Comparison of ENCODE assay signal across 16 mouse cellular contexts in genomic region chr2:33014877-33015276, GRCm38 (mm10). TPM values are rescaled to one million over a fixed set of nuclear protein-coding genes. Genes with fewer than 3 reads are reported as not detected.
DNase-seq lines count a peak whose midpoint lies in the region; ATAC-seq lines count a peak whose summit lies in the region.
"Had no signal": no experiment of that assay in that cellular context is flagged by ENCODE, and none has a peak within 500 bp of the region (broad histone marks: within the 10 kb centered on the region; RNA-seq: fewer than 3 reads in every experiment).

No protein-coding gene starts in this region.

- no peak overlapping the region for H3K27ac ChIP-seq in forebrain, embryonic 14.5 days (ENCODE audit: low read depth, low read length)
- no peak overlapping the region for H3K27ac ChIP-seq in forebrain, embryonic 10.5 days
- H3K27ac ChIP-seq in midbrain, embryonic 11.5 days (ENCODE audit: low read depth, low read length) = no peak overlapping the region
- no peak overlapping the region for H3K27ac ChIP-seq in midbrain, embryonic 15.5 days
- no peak overlapping the region for H3K27ac ChIP-seq in kidney, embryonic 16.5 days (ENCODE audit: low read length)
- H3K27ac ChIP-seq: liver, embryonic 12.5 days; neural tube, embryonic 15.5 days had no signal

- peak; percentile 62; the same call in 1 of the 2 replicates for ATAC-seq in forebrain, embryonic 14.5 days
- 0 out of 2 replicates have a peak, but pooled peaks have one; percentile 33 for ATAC-seq in midbrain, embryonic 11.5 days (ENCODE audit: low FRiP score)
- ATAC-seq in midbrain, embryonic 15.5 days (replicated peaks) = no peak
- ATAC-seq in kidney, embryonic 16.5 days (ENCODE audit: low FRiP score, low TSS enrichment) = no peak
- ATAC-seq: liver, embryonic 12.5 days; lung, postnatal 0 days had no signal

- H3K36me3 ChIP-seq in forebrain, embryonic 14.5 days (ENCODE audit: control insufficient read depth, insufficient read depth, low read length) = no peaks in the 10 kb centered on the region
- no peaks in the 10 kb centered on the region for H3K36me3 ChIP-seq in forebrain, embryonic 10.5 days (replicated peaks)
- no peaks in the 10 kb centered on the region for H3K36me3 ChIP-seq in midbrain, embryonic 11.5 days (ENCODE audit: control insufficient read depth, insufficient read depth, low read length)
- H3K36me3 ChIP-seq in midbrain, embryonic 15.5 days (replicated peaks) = no peaks in the 10 kb centered on the region
- no peaks in the 10 kb centered on the region for H3K36me3 ChIP-seq in kidney, embryonic 16.5 days (ENCODE audit: insufficient read depth, low read length)
- H3K36me3 ChIP-seq: liver, embryonic 12.5 days had no signal

- WGBS in forebrain, embryonic 14.5 days = 67% methylated on average over 5 of the region's 5 CpGs
- 85% methylated on average over 5 of the region's 5 CpGs for WGBS in forebrain, embryonic 10.5 days
- 76% methylated on average over 5 of the region's 5 CpGs for WGBS in midbrain, embryonic 11.5 days
- WGBS in midbrain, embryonic 15.5 days = 56% methylated on average over 5 of the region's 5 CpGs
- WGBS in kidney, embryonic 16.5 days = 86% methylated on average over 5 of the region's 5 CpGs

- no peak overlapping the region for H3K9ac ChIP-seq in forebrain, embryonic 14.5 days (ENCODE audit: low read length)
- H3K9ac ChIP-seq in midbrain, embryonic 11.5 days (ENCODE audit: low read length) = no peak overlapping the region
- no peak overlapping the region for H3K9ac ChIP-seq in midbrain, embryonic 15.5 days
- no peak overlapping the region for H3K9ac ChIP-seq in kidney, embryonic 16.5 days (replicated peaks; ENCODE audit: low read length)
- H3K9ac ChIP-seq: liver, embryonic 12.5 days; neural tube, embryonic 15.5 days had no signal

- no peaks in the 10 kb centered on the region for H3K27me3 ChIP-seq in forebrain, embryonic 14.5 days (replicated peaks; ENCODE audit: control insufficient read depth, insufficient read depth, low read length)
- H3K27me3 ChIP-seq in forebrain, embryonic 10.5 days (ENCODE audit: poor library complexity, severe bottlenecking) = no peaks in the 10 kb centered on the region
- no peaks in the 10 kb centered on the region for H3K27me3 ChIP-seq in midbrain, embryonic 11.5 days (ENCODE audit: control insufficient read depth, insufficient read depth, low read length)
- H3K27me3 ChIP-seq in midbrain, embryonic 15.5 days (replicated peaks) = no peaks in the 10 kb centered on the region
- H3K27me3 ChIP-seq in kidney, embryonic 16.5 days (ENCODE audit: insufficient read depth, low read length) = no peaks in the 10 kb centered on the region
- H3K27me3 ChIP-seq: neural tube, embryonic 15.5 days had no signal

- peak; percentile 62 for DNase-seq in forebrain, embryonic 14.5 days (ENCODE audit: low spot score)
- no peak for DNase-seq in forebrain, embryonic 10.5 days (ENCODE audit: extremely low spot score, low spot score)
- DNase-seq in midbrain, embryonic 11.5 days (ENCODE audit: low spot score, missing footprints) = no peak
- peak; percentile 92 for DNase-seq in cerebellum, postnatal 36 days
- DNase-seq in urinary bladder, postnatal 4 days (ENCODE audit: low spot score in 2 of 2) = no peak
- no peak for DNase-seq in heart, adult 11 months
- DNase-seq: adrenal gland, postnatal 10 days; B cell, adult 2 months; gastrocnemius, postnatal 14 days; kidney, postnatal 25 days; thymus, adult 18-20 months had no signal

- H3K4me2 ChIP-seq in forebrain, embryonic 14.5 days (ENCODE audit: low read length) = no peak overlapping the region
- no peak overlapping the region for H3K4me2 ChIP-seq in midbrain, embryonic 11.5 days
- H3K4me2 ChIP-seq in midbrain, embryonic 15.5 days = no peak overlapping the region
- no peak overlapping the region for H3K4me2 ChIP-seq in kidney, embryonic 16.5 days (replicated peaks; ENCODE audit: low read depth, low read length)
- H3K4me2 ChIP-seq: liver, embryonic 12.5 days; neural tube, embryonic 15.5 days had no signal

- no peaks in the 10 kb centered on the region for H3K9me3 ChIP-seq in forebrain, embryonic 14.5 days (replicated peaks; ENCODE audit: control insufficient read depth, low read length)
- no peaks in the 10 kb centered on the region for H3K9me3 ChIP-seq in forebrain, embryonic 10.5 days
- H3K9me3 ChIP-seq in midbrain, embryonic 11.5 days (ENCODE audit: control insufficient read depth, low read length) = no peaks in the 10 kb centered on the region
- no peaks in the 10 kb centered on the region for H3K9me3 ChIP-seq in midbrain, embryonic 15.5 days
- H3K9me3 ChIP-seq in kidney, embryonic 16.5 days (ENCODE audit: low read length) = no peaks in the 10 kb centered on the region
- H3K9me3 ChIP-seq: liver, embryonic 12.5 days; neural tube, embryonic 15.5 days had no signal

- no peak overlapping the region for H3K4me3 ChIP-seq in forebrain, embryonic 14.5 days (ENCODE audit: low read depth, low read length)
- H3K4me3 ChIP-seq in forebrain, embryonic 10.5 days = no peak overlapping the region
- no peak overlapping the region for H3K4me3 ChIP-seq in midbrain, embryonic 11.5 days (ENCODE audit: low read depth, low read length)
- H3K4me3 ChIP-seq in midbrain, embryonic 15.5 days = no peak overlapping the region
- no peak overlapping the region for H3K4me3 ChIP-seq in kidney, embryonic 16.5 days (ENCODE audit: low read length)
- H3K4me3 ChIP-seq: liver, embryonic 12.5 days; neural tube, embryonic 15.5 days had no signal

- no peaks in the 10 kb centered on the region; the same call in 1 of the 2 replicates for H3K4me1 ChIP-seq in forebrain, embryonic 14.5 days (ENCODE audit: control insufficient read depth, insufficient read depth, low read length)
- H3K4me1 ChIP-seq in forebrain, embryonic 10.5 days = no peaks in the 10 kb centered on the region
- 0 out of 2 replicates have a peak, but pooled peaks cover 2% of the 10 kb centered on the region for H3K4me1 ChIP-seq in midbrain, embryonic 11.5 days (ENCODE audit: control insufficient read depth, insufficient read depth, low read length)
- no peaks in the 10 kb centered on the region for H3K4me1 ChIP-seq in midbrain, embryonic 15.5 days
- no peaks in the 10 kb centered on the region for H3K4me1 ChIP-seq in kidney, embryonic 16.5 days (ENCODE audit: insufficient read depth, low read length)
- H3K4me1 ChIP-seq: liver, embryonic 12.5 days; neural tube, embryonic 15.5 days had no signal

RNA-seq across cellular contexts. Expression of gene Slc2a8, which starts 33.0 kb away (rescaled TPM):
- polyA plus RNA-seq in forebrain, embryonic 14.5 days (2014; fragmentation: Nextera tagmentation; extraction: Ambion mirVana) = 11.2 TPM in 2 replicates
- 14.2 and 14.8 TPM in 2 replicates for polyA plus RNA-seq in forebrain, embryonic 10.5 days (2016; fragmentation: Nextera tagmentation; extraction: Ambion mirVana)
- polyA plus RNA-seq in midbrain, embryonic 11.5 days (2014; fragmentation: Nextera tagmentation; extraction: Ambion mirVana) = 8.4 and 9.5 TPM in 2 replicates
- polyA plus RNA-seq in midbrain, embryonic 15.5 days (2015; fragmentation: Nextera tagmentation; extraction: Ambion mirVana) = 22.4 and 24.5 TPM in 2 replicates
- 36.9 and 39.2 TPM in 2 replicates for polyA plus RNA-seq in kidney, embryonic 16.5 days (2015; fragmentation: Nextera tagmentation; extraction: Ambion mirVana)

RNA-seq across cellular contexts. Expression of gene Lrsam1, which starts 53.5 kb away (rescaled TPM):
- polyA plus RNA-seq in forebrain, embryonic 14.5 days (2014; fragmentation: Nextera tagmentation; extraction: Ambion mirVana) = 13.6 and 15.7 TPM in 2 replicates
- 6.6 and 8.0 TPM in 2 replicates for polyA plus RNA-seq in forebrain, embryonic 10.5 days (2016; fragmentation: Nextera tagmentation; extraction: Ambion mirVana)
- polyA plus RNA-seq in midbrain, embryonic 11.5 days (2014; fragmentation: Nextera tagmentation; extraction: Ambion mirVana) = 9.2 and 9.3 TPM in 2 replicates
- polyA plus RNA-seq in midbrain, embryonic 15.5 days (2015; fragmentation: Nextera tagmentation; extraction: Ambion mirVana) = 22.8 and 24.2 TPM in 2 replicates
- polyA plus RNA-seq in kidney, embryonic 16.5 days (2015; fragmentation: Nextera tagmentation; extraction: Ambion mirVana) = 11.7 and 12.2 TPM in 2 replicates

RNA-seq across cellular contexts. Expression of gene Rpl12, which starts 53.5 kb away (rescaled TPM):
- polyA plus RNA-seq in forebrain, embryonic 14.5 days (2014; fragmentation: Nextera tagmentation; extraction: Ambion mirVana) = 94.3 and 128 TPM in 2 replicates
- 192 and 197 TPM in 2 replicates for polyA plus RNA-seq in forebrain, embryonic 10.5 days (2016; fragmentation: Nextera tagmentation; extraction: Ambion mirVana)
- 129 and 155 TPM in 2 replicates for polyA plus RNA-seq in midbrain, embryonic 11.5 days (2014; fragmentation: Nextera tagmentation; extraction: Ambion mirVana)
- 82.5 and 85.8 TPM in 2 replicates for polyA plus RNA-seq in midbrain, embryonic 15.5 days (2015; fragmentation: Nextera tagmentation; extraction: Ambion mirVana)
- 149 and 176 TPM in 2 replicates for polyA plus RNA-seq in kidney, embryonic 16.5 days (2015; fragmentation: Nextera tagmentation; extraction: Ambion mirVana)

Comparison
In these comparisons a context has a peak if more than half of its experiments do, and no peak if none do; other contexts are left out.
1. ATAC-seq: peak in forebrain, embryonic 14.5 days (single experiment) and midbrain, embryonic 11.5 days (single experiment); none in midbrain, embryonic 15.5 days (single experiment) and kidney, embryonic 16.5 days (single experiment).
2. DNase-seq: peak in forebrain, embryonic 14.5 days (single experiment) and cerebellum, postnatal 36 days (2 of 2); none in forebrain, embryonic 10.5 days (single experiment), midbrain, embryonic 11.5 days (single experiment), urinary bladder, postnatal 4 days (0 of 2) and heart, adult 11 months (single experiment).